Mouse (Mus musculus) adrenal gland, postnatal 10 days (tissue): ENCODE measurements around the gene Slc9a2. TPM values are rescaled to one million over a fixed set of nuclear protein-coding genes. Genes with fewer than 3 reads are reported as not detected.
"Not testable (repeated sequence)": the region's sequence is repeated elsewhere in the genome, so short reads cannot be mapped to it uniquely, and the experiment has no call there.

Source experiments
- DNase-seq: peaks from one replicate; pipeline ENCODE4 v3.0.0; 2021; ENCODE audit warnings: mixed read lengths
- long read RNA-seq, 2 experiments: library from polyadenylated mRNA; stranded (forward); transcript quantifications; one replicate each; pipeline ENCODE4 v2.0.0; 2021
- total RNA-seq, 2 experiments: library from RNA; stranded (reverse); gene quantifications; 2 replicates each; pipeline ENCODE4 v1.2.3; 2021

Slc9a2 gene
- total RNA-seq, result 1 to 10 TPM in 1 of 2 experiments, under 1 TPM in 1; 0.48 to 2.2 TPM
- long read RNA-seq, experiment 1, full-length matches to known transcripts, result 2 of 3 reads
- long read RNA-seq, experiment 1, partial matches to known transcripts, result 0 of 3 reads
- long read RNA-seq, experiment 1, other reads (novel, unspliced or antisense), result 1 of 3 reads
- long read RNA-seq, experiment 2, full-length matches to known transcripts, result 3 of 3 reads
- long read RNA-seq, experiment 2, partial matches to known transcripts, result 0 of 3 reads
- long read RNA-seq, experiment 2, other reads (novel, unspliced or antisense), result 0 of 3 reads

GRCm38 (mm10) chr1:40680067-40680867, at the start of gene Slc9a2:
Gene Slc9a2, plus strand, starts transcription at chr1:40680574.
- DNase-seq, result no peak

DNA sequence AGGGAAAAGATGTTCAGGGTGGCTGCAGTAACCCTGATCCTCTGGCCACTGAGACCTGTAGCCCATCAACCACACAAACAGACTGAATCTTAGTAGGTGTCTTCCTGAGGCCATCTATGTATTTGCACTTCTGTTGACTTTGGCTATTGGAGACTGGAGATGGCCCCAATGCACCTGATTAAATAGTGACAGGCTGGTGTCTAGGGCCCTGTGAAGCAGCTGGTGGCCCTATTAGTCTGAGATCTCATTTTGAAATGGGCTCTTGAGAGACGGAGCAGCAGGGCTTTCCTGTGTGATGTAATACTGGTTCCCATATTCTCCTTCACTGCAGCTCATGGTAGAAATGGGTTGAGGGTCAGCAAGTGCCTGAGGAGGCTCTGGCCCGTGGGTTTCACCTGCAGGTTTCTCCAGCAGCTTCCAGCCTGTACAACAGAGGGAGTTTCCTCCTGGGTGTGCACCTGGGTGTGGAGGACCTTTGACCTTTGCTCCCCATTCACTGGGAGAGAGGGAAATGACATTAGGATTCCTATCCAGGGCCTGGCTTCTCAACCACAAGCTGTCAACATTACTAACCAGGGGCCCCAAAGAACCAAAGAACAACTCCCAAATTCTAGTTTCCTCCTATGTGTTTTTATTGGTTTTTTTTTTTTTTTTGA, 47.8 kb upstream of the Slc9a2 start:
- DNase-seq, result no peak

DNA sequence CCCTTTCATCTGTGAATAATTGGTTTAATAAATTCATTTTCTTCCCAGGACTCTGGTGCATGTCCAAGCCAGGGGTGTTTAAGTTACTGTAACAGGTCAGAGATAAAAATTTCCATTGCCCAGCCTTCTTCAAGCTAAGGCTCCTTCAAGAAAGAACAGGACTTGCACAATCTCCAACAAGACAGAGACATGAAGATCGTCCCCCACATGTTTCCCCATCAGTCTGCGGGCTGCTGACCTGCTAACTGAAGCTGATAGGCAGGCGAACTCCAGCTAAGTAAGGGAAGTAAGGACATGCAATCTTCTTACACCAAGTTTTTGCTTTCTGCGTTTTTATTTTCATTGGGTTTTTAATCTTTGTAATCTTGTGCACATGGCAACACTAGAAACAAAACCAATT, 45.8 kb upstream of the Slc9a2 start:
- DNase-seq, result no peak

GRCm38 (mm10) chr1:40648234-40648633, 32.1 kb upstream of the Slc9a2 start:
- no peak for DNase-seq

GRCm38 (mm10) chr1:40650803-40651497, 29.4 kb upstream of the Slc9a2 start:
- peak; percentile 23 for DNase-seq

DNA sequence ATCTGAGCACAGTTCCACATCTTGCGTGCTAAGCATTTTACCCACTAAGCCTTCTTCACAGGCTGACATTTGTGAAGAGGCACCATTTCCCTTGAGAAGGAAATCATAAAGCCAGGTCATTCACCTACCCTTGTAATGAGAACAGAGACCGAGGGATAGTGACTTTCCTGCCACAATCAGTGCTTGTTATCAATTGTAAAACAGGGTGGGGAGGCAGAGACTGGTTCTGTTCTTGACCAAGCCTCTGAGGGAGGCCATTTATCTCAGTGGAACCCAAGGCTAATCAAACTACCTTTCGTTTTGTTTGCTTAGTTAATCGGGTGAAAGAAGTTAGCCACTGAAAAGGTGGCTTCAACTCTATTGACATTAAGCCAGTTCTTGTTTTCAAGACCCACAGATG, 23.3 kb upstream of the Slc9a2 start:
- DNase-seq, result no peak

DNA sequence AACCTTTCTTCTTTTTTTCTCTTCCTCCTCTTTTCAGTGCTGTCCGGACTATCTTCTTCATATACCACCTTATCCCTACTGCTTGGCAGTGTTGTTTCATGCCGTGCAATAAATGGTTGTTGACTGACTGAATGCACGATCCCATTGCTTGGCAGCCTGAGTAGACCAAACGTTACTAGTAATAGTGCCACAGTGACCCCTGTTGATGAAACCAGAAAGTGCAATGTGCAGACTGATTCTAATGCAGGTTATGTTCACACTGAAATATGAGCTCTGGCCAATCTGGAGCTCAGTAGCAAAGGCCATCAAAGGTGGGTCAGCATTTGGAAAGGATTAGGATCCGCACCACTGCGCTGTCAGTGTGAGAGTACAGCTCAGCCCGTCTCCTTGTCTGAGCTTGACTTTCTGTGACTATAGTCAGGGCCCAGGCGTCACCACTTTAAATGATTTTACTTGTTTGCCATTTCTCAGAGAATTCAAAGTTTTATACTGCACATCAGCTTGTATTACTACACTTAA, 22.3 kb upstream of the Slc9a2 start:
- DNase-seq, result peak; percentile 67

GRCm38 (mm10) chr1:40659017-40659416, 21.4 kb upstream of the Slc9a2 start:
- DNase-seq, result no peak

DNA sequence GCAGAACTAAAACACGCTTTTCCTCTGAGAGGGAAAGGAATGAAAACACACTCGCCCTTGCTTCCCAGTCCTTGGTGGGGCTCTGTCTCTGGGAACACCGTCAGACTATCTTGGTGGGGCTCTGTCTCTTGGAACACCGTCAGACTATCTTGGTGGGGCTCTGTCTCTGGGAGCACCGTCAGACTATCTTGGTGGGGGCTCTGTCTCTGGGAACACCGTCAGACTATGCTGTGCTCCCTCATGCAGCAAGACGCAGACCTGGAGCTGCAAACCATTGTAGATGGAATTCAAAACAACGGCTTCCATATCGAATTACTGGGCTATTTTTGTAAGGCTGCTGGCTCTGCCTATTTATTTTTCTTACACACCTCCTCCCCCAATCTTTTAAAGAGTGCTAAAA, 20.9 kb upstream of the Slc9a2 start:
- no peak for DNase-seq

DNA sequence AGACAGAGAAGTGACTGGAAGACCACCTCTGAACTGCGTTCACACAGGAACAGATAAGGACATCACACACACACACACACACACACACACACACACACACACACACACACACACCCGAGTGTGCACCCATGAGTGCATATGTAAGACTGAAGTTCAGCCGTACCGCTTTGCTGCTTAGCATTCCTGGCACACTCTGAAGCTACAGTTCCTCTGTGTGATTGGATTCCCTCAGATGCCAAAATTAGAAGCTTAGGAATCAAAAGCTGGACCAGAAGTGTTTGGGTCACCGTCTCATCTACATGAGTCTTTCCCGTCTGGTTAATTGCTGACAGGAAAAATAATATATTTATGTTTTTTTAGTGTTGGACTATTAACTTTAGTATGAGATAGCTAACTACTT, 19.5 kb upstream of the Slc9a2 start:
- no peak for DNase-seq

DNA sequence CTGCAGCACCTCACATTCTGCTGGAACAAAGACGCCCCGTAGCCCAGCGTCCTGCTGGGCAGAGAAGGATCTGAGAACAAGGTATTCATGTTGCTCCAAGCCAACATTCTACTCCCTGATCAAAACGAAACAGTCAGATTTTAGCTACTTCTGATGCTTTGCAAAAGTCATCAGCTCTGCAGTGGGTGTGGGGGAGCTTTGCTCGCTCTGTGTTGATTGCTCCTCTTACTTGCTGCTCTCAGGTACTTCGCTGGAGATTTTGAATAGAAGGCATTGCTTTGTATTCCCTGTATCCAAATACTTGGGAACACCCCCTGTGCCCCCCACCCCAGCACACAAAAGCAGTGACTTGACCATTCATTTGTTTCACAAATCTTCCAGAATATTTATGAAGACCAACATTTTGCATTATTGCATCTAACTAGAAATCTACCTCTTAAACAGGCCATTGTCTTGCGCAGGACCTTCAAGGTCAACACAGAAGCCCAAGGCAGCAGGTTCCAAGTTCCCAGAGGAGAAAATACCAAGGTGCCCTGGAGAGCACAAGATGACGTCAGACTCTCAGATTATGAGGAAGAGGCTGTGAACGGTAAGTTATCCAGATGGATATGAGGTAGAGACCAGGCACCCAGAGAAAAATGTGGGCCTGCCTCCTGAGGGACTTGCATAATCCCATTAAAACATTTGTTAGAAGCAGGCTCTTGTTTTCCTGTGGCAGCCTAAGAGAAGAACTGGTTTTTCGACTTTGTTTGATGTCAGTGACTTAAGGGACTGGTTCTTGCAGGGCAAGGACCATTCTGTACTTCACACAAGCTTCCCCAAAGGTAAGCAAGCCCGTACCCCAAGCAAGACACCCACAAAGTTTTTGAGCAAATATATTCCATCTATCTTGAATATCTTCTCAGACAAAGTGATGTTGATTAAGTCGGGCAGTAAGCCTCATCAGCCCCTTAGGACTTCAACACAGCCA, 14.7 kb upstream of the Slc9a2 start:
- DNase-seq, result no peak

DNA sequence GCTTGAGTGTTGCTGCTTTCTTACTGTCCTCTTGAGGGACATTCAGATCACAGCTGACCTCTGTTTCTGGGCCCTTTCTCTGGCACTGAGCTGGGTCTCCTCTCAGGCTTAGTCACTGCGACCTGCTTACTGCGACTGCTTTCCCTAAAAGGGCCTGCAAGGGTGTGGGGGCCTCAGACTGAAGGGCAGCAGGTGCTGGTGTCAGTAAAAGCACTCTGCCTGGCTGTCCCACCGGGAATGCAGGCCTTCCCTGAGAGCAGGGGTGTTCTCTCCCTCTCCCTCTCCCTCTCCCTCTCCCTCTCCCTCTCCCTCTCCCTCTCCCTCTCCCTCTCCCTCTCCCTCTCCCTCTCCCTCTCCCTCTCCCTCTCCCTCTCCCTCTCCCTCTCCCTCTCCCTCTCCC, 12.9 kb upstream of the Slc9a2 start:
- not testable (repeated sequence) for DNase-seq

DNA sequence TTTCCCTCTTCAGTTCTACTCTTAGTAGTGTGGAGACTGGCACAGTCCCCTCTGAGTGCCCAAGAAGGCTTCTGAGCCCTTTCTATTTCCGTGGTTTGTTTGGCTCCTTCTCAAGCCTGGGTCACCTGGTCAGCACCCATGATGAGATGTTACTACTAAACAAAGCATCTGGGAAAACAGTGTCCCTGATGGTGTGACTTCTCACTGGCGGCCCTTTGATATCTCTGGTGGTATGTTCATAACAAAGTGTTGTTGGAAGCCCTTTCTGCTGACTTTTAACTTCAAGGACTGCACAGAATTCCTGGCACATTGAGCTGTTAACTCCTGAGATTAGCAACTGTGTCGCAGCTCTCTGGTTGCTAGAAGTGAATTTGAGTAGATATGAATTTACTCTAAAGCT, 10.3 kb upstream of the Slc9a2 start:
- DNase-seq, result no peak

DNA sequence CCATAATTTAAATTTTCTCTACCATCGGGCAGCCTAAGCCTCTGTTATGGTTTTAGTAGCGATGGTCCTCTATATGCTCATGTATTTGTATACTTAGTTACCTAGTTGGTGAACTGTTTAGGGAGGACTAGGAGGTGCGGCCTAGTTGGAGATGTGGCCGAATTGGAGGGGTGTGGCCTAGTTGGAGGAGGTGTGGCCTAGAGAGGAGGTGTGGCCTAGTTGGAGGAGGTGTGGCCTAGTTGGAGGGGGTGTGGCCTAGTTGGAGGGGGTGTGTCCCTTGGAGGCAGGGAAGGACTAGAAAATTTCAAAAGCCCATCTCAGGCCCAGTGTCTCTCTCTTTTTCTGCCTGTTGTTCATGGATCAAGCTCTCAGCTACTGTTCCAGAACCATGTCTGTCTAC, 8.9 kb upstream of the Slc9a2 start:
- no peak for DNase-seq

DNA sequence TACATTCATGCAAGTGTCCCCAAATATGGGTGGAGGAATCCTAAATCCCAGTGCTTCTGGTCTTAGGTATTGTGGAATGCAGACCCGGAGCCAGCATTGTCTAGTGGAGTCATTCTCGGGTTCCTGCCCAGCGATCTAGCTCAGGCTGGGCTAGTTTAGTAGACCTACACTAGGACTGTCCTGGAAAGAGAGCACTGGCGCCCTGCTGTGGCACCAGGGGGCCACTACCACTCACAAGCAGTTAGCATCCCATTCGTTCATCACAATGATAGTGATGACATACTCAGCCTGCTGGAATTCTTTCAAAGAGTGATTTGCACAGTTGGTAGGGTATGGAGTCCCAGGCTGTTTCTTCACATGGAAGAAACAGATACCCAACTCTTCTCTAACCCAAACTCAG, 3.1 kb upstream of the Slc9a2 start:
- DNase-seq, result no peak

GRCm38 (mm10) chr1:40680868-40681698, 709 bp downstream of the Slc9a2 start:
- peak; percentile 49 for DNase-seq

DNA sequence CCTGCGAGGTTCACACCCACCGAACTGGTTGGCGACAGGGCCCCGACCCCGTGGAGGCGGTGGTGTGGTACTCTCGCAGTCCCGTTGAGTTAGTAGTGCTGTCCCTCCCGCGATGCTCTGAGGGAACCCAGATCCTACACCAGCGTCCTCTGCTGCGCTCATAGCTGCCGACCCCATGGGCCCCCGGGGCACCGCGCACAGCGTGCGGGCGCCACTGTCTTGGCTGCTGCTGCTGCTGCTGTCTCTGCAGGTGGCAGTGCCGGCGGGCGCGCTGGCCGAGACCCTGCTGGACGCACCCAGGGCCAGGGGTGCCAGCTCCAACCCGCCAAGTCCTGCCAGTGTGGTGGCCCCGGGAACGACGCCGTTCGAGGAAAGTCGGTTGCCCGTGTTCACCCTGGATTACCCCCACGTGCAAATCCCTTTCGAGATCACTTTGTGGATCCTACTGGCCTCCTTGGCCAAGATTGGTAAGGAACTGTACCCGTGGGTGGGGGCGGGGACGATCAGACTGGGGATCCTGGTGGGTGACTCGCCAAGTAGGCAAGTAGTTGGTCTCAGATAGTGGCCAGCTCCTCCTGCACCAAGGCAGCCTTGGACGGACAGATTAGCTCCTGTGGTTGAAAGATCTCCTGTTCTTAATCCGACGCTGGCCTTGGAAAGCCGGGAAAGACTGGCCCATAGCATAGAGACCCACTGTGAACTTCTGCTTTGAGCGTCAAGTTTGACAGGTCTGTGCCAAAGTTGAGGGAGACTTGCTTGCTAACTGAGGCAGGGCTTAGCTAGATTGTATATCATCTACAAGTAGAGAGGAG, 1.5 kb downstream of the Slc9a2 start:
- peak; percentile 12 for DNase-seq

- no peak for DNase-seq
Observed at GRCm38 (mm10) chr1:40694296-40694695, 13.9 kb downstream of the Slc9a2 start.

DNA sequence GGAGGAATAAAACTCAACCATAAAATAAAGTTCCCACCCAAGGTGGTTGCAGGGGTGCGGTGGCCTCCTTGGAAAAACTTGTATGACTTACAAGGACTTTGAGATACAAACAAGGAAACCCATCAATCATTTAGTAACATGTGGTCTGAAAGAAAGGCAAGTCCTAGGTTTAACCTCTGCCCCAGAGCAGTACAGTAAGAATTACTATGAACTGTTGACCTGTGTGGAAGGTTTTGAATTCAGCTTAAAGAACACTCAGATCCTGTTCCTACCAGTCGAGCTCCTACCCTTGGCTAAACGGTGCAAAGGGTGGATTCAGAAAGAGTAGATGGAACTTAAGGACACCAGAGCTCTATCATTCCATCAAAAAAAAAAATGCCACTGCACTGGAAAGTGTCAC, 16.1 kb downstream of the Slc9a2 start:
- no peak for DNase-seq
